Mouse (Mus musculus) C2C12 (cell line): ENCODE data around the gene Gucy2g.

Experiments used
- CEBPB ChIP-seq: IDR thresholded peaks from one replicate; pipeline ENCODE4 v1.6.1; 2011; ENCODE audit warnings: low read depth, mild to moderate bottlenecking, control low read depth, moderate library complexity
- CTCF ChIP-seq: IDR thresholded peaks from one replicate; pipeline ENCODE4 v1.5.1; 2011; ENCODE audit not compliant: control insufficient read depth, insufficient read depth, insufficient read length
- MYOD1 ChIP-seq: IDR thresholded peaks from one replicate; pipeline ENCODE4 v1.6.1; 2011; ENCODE audit warnings: low read depth; ENCODE audit not compliant: control insufficient read depth, insufficient read length

GRCm38 (mm10) chr19:55157029-55157428 is 84.0 kb downstream of the Gucy2g start:
- no peak for TF ChIP-seq MYOD1
- TF ChIP-seq CTCF, result no peak
- TF ChIP-seq CEBPB, result no peak
